Mouse (Mus musculus) bone marrow, adult 2 months (tissue): ENCODE measurements at regions not wholly inside any gene's neighbourhood (a gene's known extent, or its start where the extent isn't known, plus 50 kb on each side); places are given as distances from the start of the nearest gene placed in this dataset.

Source experiments
- CTCF ChIP-seq: fragments of 200-500 bp; IDR thresholded peaks from 2 replicates; pipeline ENCODE4 v1.5.1; 2011; ENCODE audit warnings: low read length, control low read depth; ENCODE audit not compliant: control insufficient read depth, insufficient read depth
- POLR2A ChIP-seq: fragments of 200-500 bp; IDR thresholded peaks from 2 replicates; pipeline ENCODE4 v1.6.1; 2011; ENCODE audit warnings: low read depth, mild to moderate bottlenecking, control low read depth, low read length, borderline replicate concordance; ENCODE audit not compliant: control insufficient read depth

DNA sequence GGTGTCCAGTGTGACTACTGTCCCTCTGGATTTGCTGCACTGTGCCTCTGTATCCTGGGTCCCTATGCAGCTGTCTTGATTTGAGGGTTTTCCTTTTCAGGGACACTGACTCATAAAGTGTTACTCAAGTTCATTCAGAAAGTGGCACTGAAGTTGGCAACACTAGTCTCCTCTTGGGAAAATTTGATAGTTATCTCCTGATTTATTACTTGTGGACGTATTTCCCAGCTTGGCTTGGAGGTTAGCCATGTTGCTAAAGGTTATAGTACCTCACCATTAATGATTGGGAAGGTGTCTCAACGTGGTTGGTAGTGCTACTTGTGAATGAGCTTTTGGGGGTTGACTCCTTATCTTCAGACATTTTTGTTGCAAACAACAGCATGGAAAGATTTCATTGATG lies 130.1 kb upstream of the Ttc29 start:
- TF ChIP-seq POLR2A, result no peak
- TF ChIP-seq CTCF, result no peak
